Mouse (Mus musculus) E14TG2a.4 (cell line): Measurements from ENCODE around the gene Vps51.

ENCODE experiments used
- CTCF ChIP-seq: conservative IDR thresholded peaks from 2 replicates; pipeline ENCODE4 v1.5.1; 2014; ENCODE audit warnings: low read length
- NANOG ChIP-seq: IDR thresholded peaks from 2 replicates; pipeline ENCODE4 v1.6.1; 2014; ENCODE audit warnings: borderline replicate concordance, low read length, mixed read lengths
- POU5F1 ChIP-seq: IDR thresholded peaks from 2 replicates; pipeline ENCODE4 v1.6.1; 2014; ENCODE audit warnings: low read length, borderline replicate concordance

DNA sequence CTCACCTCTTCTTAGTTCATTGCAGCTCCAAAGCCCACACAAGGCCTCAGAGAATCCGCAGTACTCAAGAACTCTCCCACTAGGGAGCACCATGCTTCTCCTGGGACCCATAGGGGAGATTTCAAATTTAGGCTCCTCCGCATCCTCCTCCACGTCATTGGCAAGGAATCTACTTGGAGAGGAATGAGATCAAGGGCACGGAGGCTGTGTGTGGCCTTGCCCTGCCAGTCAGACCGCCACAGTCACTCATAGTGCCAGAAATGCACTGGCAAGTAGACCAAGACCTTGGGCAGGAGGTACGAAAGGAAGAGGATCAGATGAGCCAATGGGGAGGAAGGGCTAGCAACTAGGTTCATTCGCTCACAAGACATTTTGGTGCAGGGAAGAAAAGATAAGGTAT, 53.1 kb downstream of the Vps51 start:
- no peak for TF ChIP-seq CTCF
- no peak for TF ChIP-seq POU5F1
- no peak for TF ChIP-seq NANOG
